Mouse (Mus musculus) v-Abl transformed pro-B cells (cell line): Measurements from ENCODE around the gene Xkr7.

Experiments
- in situ Hi-C, 2 experiments: fragments of 400-800 bp; cut with MboI; formaldehyde crosslinking; loops; one replicate each; pipeline ENCODE4 v1.15.1; 2025; ENCODE audit not compliant: unreplicated experiment in 2 of 2

Gene Xkr7

DNA sequence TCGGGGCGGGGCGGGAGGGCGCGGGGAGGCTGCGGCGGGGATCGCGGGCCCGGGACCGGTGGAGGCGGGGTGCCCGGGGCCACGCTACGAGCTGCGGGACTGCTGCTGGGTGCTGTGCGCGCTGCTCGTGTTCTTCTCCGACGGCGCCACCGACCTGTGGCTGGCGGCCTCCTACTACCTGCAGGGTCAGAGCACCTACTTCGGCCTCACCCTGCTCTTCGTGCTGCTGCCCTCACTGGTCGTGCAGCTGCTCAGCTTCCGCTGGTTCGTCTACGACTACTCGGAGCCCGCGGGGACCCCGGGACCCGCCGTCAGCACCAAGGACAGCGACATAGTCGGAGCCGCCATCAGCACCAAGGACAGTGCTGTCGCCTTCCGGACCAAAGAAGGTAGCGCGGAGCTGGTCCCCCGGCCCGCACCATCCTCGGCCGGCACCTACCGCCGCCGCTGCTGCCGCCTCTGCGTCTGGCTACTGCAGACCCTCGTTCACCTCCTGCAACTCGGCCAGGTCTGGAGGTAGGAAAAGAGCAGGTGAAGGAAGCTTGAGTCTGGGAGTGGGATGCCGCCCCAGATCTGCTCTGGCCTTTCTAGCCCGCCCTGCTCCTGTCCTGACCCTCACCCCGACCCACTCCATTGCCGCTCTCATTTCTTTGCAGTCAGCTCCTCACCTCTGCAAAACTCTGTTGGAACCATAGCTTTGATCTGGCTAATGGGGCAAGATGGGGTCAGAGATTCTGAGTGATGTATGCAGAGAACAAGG, 611 bp downstream of the Xkr7 start:
- in situ Hi-C loops = no loop called here

DNA sequence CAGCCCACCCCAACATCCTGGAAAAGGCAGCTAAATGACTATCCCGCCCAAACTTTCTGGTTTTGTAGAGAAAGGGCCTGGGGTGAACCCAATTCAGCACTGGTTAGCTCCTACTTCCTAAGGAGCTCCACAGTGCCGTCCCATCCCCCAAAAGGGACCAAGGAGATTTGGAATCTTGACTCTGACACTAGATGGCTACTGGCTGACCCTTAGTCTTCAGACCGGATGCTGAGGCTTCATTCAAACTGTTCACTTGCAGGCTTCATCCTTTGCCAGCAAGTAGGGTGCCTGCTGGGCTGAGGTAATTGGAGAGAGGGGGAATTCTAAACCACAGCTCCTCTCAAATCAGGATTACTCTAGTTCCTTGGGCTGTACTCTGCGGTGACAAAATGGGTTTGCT, 1.3 kb downstream of the Xkr7 start:
- in situ Hi-C loops = no loop called here

DNA sequence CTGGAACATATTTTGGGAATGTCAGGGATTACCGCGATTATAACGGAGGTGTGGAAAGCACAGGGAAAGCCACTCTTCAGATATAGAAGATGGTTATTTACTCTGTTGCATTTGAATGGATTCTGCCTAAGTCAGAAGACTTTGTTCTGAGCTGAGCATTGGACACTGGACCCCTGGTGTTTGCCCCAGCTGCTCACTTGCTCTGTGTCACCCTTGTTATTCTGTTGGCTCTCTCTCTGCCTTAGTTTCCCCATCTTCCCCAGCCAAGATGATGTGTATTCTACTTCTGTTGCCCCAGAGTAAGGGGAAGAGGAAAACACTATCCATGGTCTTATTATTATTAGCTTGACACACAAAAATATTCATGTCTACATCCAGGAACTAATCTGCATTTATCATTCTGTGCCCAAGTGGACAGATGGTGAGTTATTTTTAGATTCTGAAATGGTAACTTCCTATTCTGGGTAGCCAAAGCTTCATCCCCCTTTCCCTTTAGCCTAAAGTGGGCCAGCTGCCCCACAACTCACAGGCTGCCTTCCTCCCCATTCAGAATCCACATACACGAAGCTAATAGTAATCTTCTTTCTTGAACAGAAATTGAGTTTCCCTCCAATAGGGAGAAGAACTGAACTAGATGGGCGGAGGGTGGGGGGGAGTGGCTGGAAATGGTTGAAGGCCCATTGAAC, 2.0 kb downstream of the Xkr7 start:
- in situ Hi-C loops = no loop called here

DNA sequence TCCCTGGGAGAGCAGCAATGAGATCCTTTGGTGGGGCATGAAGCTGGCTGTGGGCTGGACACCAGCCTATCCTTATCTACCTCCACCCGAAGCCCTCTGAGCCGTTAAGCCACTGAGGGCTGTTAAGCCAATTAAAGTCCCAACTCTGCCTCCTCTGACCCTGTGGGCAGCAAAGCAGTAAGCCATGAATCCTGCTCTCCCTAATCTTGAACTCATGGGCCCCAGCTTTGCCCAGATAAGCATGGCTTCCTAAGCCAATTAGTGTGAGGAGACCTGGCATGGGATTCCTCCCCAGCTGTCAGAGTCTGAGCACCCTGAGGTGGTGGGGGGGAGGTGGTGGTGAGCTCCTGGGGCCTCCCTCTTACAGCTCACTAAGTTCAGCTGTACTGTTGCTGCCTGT, 5.0 kb downstream of the Xkr7 start:
- in situ Hi-C loops = no loop called here

DNA sequence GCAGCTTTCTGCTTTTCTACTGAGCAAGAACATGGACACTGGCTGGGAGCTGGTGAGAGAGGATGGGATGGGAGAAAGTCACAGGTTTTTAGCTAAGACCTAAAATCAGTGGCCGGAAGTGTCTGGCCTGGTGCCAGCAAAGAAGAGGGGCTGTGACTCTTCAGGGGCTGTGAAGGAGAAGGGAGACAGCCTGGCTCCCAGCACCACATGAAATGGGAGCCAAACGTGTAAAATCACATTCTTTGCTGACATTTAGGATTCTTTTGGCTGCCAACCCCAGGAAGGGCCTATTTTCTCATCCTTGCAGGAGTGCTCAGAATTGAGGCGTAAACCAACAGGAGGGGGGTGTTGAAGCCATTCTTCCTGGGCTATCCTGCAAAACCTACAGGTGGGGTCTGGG, 12.2 kb downstream of the Xkr7 start:
- in situ Hi-C loops = no loop called here

DNA sequence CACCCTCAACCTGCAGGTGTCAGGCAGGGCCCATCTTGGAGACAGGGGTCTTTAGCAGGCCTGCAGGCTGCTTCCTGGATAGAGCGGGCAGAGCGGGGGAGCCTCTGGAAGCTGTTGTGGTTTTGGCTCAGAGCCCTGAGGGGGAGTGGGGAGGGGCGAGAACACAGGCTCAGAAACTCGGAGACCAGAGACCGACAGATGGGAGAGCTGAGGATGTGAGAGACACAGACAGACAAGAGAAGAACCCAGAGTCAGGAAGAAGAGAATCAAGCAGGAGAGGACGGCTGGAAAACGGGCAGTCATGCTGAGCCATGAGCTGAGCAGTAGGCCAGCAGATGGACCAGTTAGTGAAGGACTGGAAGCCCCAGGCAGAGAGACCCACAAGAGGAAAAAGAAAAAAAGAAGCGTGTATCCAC, 14.2 kb downstream of the Xkr7 start:
- in situ Hi-C loops = no loop called here

DNA sequence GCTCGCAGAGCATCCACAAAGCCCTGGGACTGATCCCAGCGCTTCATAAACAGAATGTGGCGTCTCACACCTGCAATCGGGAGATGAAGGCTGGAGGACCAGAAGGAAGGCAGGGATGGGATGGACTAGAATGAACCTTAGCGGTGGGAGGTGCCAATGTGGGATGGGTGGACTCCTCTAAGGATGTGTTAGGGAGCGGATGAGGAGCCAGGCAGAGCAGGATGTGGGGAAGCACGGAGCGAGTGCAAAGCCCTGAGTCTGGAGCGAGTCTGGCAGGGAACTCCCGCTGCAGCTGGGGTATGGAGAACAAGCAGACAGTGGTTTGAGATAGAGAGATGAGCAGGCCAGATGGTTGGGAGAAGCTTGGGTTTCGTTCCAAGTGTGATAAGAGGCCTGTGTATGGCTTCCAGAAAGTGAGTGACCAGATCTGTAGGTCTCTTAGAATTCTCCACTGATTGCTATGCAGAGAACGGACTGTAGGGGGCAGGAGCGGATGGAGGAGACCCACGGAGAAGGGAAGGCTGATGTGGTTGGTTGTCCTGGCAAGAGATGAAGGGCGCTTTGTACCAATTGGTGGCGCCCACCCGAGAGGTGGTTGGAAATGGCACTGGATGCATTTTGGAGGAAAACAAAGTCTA, 16.3 kb downstream of the Xkr7 start:
- in situ Hi-C loops = no loop called here

DNA sequence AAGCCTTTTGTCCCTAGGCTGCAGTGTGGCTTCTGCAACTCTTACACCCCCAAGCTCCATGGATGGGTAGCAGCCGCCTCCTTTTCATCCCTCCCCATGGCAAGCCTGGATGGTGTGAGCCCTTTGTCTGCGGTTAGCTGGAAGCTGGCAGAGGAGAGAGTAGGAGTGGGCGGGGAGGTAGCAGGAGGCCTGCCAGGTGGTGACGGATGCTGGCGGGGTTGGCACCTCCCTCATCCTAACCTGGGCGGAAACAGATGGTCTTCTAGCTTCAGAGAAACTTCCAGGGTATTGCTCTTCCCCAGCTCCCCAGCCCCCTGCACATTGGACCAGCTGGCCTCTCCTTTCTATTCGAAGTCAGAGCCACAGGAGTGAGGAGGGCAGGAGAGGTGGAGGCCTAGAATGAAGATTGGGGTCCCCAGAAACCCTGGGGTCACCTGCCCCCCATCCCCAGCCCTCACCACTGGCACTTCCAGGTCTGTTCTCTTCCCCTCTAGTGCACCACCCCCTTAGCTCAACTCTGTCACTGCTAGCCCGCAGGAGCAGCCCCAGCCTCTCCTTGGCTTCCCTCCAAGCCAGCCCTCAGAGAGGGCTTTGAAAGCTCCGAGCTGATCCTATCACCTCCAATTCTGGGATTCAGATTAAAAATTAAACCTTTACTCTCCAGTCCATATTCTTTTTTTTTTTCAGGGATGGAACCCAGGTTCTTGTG, 17.8 kb downstream of the Xkr7 start:
- in situ Hi-C loops = no loop called here

DNA sequence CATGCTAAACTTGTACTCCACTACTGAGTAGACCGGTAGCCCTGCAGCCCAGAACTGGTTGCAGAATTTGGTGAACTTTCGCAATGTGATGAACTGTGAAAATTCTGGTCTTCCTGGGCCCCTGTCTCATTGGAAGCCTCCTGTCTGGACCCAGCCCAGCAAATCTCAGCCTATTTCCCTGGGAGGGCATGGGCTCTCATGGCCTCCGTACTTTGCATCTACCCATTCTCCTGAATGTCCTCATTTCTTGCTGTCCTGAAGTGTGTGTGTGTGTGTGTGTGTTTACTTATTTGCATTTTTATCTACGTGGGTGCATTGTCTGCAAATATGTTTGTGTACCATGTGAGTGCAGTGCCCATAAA, 18.3 kb downstream of the Xkr7 start:
- in situ Hi-C loops = loop anchor here in 1 of 2 experiments (10.0 kb wide), 1 partner anchor 135 kb away; the partner anchor contains the start of gene Mylk2

DNA sequence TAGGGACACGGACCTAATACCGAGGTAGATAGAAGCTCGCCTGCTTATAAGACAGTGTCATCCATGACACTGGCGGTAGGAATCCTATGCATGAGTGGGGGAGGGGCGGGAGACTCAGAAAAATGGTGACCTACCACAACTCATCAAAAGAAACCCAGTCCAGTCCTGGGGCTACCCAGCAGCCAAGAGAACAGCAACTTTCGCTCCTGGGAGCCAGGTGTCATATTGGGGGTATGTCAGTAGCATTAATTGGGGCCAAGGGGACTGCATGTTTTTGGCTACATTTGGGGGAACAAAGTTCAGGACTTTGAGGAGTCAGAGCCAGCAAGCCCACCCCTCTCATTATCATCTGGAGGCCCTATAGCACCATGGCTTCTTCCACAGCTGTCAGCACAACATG, 19.4 kb downstream of the Xkr7 start:
- in situ Hi-C loops = loop anchor here in 1 of 2 experiments (10.0 kb wide), 1 partner anchor 136 kb away; the partner anchor contains the start of gene Mylk2

DNA sequence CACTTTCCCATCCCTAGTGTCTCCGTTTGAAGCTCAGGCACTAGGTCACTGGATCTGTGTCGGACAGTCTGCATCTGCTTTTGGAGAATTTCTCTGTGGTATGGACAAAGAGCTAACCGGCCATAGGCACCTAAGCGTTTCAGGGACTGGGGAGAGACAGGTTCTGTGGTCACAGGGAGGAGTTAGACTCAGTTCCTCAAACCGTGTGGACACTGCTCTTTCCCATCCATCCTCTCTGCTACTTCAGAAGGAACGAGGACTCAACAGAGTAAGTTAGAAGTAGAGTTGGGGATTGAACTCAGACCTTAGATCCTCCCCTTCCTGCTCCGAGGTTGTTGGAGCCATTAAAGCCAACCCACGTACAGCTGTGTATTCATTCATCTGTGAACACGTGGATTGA, 19.9 kb downstream of the Xkr7 start:
- in situ Hi-C loops = loop anchor here in 1 of 2 experiments (10.0 kb wide), 1 partner anchor 137 kb away; the partner anchor contains the start of gene Mylk2

DNA sequence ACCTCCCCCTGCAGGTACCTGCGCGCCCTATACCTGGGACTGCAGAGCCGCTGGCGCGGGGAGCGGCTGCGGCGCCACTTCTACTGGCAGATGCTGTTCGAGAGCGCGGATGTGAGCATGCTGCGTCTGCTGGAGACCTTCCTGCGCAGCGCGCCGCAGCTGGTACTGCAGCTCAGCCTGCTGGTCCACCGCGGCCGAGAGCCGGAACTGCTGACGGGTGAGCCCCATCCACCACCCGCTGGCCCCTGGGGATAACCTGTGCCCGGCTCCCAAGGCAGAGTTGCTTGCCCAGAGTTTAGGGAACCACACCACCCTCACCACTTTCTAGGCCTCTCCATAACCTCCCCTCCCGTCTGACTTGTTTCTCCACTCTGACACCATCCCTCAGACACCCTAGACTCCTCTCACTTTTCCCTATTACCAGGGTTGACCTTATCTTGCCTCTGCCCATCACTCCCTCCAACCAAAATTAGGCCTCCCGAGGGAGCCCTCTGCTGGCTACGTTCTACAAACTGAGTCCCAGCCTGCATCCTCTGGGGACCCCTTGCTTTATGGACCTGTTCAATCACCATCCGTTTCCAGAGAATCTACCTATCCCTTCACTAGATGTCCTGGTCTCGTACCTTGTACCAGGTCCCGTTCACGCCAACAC, 21.2 kb downstream of the Xkr7 start:
- in situ Hi-C loops = loop anchor here in 1 of 2 experiments (10.0 kb wide), 1 partner anchor 138 kb away; the partner anchor contains the start of gene Mylk2

DNA sequence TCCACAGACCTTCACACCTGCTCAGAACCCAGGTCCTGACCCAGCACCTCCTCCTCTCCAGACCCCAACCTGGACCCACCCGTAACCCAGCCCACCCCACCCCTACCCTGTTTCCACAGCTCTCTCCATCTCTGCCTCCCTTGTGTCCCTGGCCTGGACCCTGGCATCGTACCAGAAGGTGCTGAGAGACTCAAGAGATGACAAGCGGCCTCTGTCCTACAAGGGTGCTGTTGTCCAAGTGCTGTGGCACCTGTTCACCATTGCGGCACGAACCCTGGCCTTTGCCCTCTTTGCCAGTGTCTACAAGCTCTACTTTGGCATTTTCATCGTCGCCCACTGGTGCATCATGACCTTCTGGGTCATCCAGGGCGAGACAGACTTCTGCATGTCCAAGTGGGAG, 22.2 kb downstream of the Xkr7 start:
- in situ Hi-C loops = loop anchor here in 1 of 2 experiments (10.0 kb wide), 1 partner anchor 139 kb away; the partner anchor contains the start of gene Mylk2

DNA sequence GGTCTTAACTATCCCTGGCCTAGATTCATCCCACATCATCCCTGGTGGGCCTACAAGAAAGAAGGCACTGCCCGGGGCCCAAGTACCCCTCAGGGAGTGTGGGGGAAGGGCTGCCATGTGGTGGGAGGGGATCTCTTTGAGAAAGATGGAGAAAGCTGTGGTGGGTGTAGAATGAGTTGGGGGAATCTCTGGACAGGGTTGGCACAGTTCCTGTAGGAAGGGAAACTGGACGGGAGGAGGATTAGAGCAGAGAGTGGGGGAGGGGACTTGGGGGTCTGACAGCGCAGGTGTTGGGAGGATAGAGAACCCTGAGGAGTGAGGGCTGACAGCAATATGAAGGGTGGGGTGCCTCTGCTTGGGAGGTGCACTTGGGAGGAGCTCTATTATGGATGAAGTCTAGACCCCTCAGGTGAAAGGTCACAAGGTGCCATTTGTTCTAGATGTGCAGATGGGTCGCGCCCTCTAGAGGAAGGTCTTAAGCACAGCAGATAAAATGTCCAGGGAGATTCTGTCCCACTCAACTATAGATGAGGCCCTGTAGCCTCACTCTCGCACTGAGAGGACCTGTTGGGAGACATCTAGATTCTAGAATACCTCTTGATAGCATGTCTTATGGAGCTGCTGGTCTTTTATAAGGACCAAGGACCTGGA, 23.7 kb downstream of the Xkr7 start:
- in situ Hi-C loops = loop anchor here in 1 of 2 experiments (10.0 kb wide), 1 partner anchor 141 kb away; the partner anchor contains the start of gene Mylk2

DNA sequence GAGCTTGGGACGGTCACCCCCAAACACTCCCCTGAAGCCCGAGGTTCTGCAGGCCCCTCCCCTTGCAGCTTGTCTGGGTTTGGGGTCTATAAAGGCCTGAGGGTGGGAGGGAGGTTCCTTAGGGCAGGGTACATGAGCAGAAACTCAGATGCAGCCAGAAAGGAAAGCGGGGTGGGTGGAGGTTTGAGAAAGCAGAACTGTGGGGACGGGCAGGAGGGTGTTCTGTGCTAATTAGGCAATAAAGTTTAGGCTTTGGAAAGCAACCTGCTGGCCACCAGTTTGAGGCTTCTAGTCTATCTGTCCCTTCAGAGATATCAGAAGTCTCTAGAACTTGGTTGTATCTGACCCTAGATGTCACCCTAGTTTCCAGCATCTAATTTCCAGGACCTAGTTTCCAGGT, 26.7 kb downstream of the Xkr7 start:
- in situ Hi-C loops = loop anchor here in 1 of 2 experiments (10.0 kb wide), 1 partner anchor 144 kb away; the partner anchor contains the start of gene Mylk2

DNA sequence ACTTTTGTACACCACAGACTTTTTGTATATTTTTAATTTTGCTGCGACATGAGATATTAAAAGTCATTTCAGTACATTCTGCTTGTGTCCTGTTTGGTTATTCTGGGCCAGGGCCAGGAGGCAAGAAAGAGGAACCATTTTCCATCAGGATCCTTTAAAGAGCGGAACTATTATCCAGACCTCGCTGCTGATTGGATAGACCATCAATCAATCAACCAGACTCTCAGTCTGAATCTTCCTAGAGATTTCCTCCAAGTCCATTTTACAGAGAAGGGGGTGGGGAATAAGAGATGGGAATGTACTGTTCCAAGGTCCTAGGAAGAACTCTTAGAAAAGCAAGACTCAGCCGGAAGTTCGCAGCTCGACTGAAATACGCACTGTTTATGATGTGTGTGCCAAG, 28.6 kb downstream of the Xkr7 start:
- in situ Hi-C loops = loop anchor here in 1 of 2 experiments (10.0 kb wide), 1 partner anchor 535 kb away; no protein-coding TSS in a partner anchor

DNA sequence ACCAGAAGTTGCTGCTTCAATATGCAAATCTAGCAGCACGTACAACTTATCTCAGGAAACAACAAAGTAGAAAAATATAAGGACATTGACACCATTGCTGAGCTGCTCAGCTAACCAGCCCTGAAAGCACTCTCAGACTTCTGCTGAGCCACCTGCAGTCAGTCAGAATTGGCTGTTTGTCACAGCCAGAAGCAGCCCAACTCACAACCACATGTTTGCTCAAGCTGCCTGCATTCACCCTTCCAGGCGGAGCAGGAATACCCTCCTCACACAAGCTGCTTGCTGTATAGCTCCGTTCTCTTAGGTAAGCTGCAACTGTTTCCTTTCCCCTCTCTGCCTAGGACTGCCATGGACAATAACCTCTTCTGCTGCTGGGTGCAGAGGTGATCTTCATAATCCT, 31.7 kb downstream of the Xkr7 start:
- in situ Hi-C loops = loop anchor here in 1 of 2 experiments (10.0 kb wide), 1 partner anchor 531 kb away; no protein-coding TSS in a partner anchor

DNA sequence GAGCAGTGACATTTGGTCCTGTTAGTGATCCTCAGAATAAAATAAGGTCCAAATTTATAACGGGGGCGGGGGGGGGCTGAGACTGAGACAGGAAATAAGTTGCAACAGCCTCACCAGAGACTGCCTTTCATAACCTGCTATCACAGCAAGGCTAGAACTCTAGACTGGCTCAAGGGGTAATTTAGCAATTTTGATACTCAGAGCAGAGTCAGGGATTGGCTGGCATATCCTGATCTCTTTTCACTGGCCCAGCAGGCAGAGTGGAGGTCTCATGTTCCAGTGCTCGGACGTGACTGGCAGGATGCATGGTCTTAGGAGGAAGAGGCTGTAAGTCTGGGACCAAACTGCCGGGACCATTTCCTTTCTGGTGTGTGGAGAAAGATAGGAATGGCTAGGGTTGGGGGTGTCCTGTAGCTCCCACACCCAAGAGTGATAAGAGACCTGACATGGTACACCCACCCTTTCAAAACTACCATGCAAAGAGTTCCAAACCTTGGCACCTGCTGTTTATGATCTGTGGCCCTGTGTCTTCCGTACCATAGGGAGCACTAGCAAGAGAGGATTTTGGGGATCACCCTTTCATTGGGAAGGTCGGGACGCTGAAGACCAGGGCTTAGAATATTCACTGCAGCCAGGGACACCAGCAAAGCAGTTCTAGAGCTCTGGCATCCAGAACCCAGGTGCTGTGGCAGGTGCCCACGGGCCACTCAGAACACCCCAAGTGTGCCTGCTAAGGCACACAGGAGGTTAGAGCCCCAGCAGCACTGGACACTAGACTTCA, 32.7 kb downstream of the Xkr7 start:
- in situ Hi-C loops = loop anchor here in 1 of 2 experiments (10.0 kb wide), 1 partner anchor 530 kb away; no protein-coding TSS in a partner anchor
